Mouse (Mus musculus): Measurements from ENCODE around the gene Parp11.

DNA sequence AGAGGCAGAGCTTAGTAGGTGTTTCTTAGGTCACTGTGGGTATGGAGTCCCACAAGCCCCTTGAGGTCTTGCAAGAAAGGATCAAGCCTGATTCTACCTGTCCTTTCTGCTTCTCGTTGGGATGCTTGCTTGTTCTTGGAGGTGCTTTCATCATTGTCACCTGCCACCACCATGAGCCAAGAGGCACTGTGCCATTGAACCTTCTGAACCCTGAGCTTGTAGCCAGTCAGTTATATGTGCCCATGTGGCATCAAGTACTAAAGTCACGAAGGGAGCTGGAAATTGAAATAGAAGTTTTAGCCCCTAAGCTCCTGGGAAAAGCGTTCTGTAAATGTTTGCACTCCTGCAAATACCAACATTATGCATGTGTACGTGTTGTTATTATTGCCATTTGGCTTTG is 14.9 kb downstream of the Parp11 start:
- no peak for TF ChIP-seq POLR2A (IDR thresholded peaks at IDR 0.05; ENCODE audit: insufficient read depth, low read depth, low read length)
- TF ChIP-seq EP300 (IDR thresholded peaks at IDR 0.05; ENCODE audit: insufficient read depth, low read depth, low read length), result no peak
